Comparison of ENCODE assay signal across 27 mouse cellular contexts in the genomic region with DNA sequence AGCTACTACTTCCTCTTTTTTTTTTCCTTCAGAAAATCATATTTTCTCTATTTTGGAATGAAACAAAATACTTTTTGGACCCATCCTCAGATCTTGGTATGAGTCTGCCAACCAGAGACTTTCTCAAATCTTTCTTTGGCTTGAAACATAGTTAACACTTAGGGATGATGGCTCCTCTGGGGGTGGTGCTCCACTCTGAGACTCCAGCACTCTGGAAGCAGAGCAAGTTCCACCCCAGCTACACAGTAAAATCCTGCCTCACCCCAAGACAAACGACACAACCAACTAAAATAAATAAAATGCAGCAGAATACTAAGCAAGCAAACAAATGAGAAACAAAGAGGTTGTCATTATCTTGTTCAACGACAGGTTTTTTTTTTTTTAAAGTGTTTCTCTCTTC.
"Had no signal": no experiment of that assay in that cellular context is flagged by ENCODE, and none has a peak within 500 bp of the region (broad histone marks: within the 10 kb centered on the region; RNA-seq: fewer than 3 reads in every experiment).

No protein-coding gene starts in this region.

- H3K4me3 ChIP-seq: gastrocnemius, adult 2 months; heart, embryonic 10.5 days; heart, embryonic 12.5 days; hindbrain, embryonic 10.5 days; hindbrain, embryonic 12.5 days; intestine, embryonic 15.5 days; kidney, embryonic 15.5 days; limb, embryonic 13.5 days; limb, embryonic 15.5 days had no signal

- H3K4me1 ChIP-seq: intestine, embryonic 15.5 days had no signal

- ATAC-seq: hindbrain, embryonic 16.5 days; inflammation-experienced regulatory T-cells, adult 6 months had no signal

- H3K27ac ChIP-seq: gastrocnemius, adult 2 months; heart, embryonic 10.5 days; hindbrain, embryonic 10.5 days; hindbrain, embryonic 12.5 days; hindbrain, embryonic 14.5 days; intestine, embryonic 15.5 days; kidney, embryonic 15.5 days; kidney, postnatal 0 days; limb, embryonic 13.5 days; limb, embryonic 15.5 days had no signal

- H3K9me3 ChIP-seq: heart, embryonic 10.5 days; heart, embryonic 12.5 days; hindbrain, embryonic 10.5 days; hindbrain, embryonic 12.5 days; intestine, embryonic 15.5 days; kidney, embryonic 15.5 days; limb, embryonic 13.5 days; limb, embryonic 15.5 days; liver, embryonic 15.5 days had no signal

- DNase-seq: gastrocnemius, adult 2 months; gastrocnemius, postnatal 10 days; gastrocnemius, postnatal 25 days; heart, adult 18-20 months; heart, postnatal 10 days; heart, postnatal 4 days; kidney, adult 2 months; kidney, adult 9 months; kidney, postnatal 14 days; kidney, postnatal 36 days; layer of hippocampus, adult 9-11 months; layer of hippocampus, postnatal 36 days; left cerebral cortex, postnatal 4 days; lung, adult 18-20 months had no signal

- H3K4me2 ChIP-seq: heart, embryonic 12.5 days; hindbrain, embryonic 12.5 days; hindbrain, embryonic 14.5 days; intestine, embryonic 15.5 days; kidney, embryonic 15.5 days; limb, embryonic 13.5 days; limb, embryonic 15.5 days had no signal

- H3K36me3 ChIP-seq: heart, embryonic 10.5 days; heart, embryonic 12.5 days; hindbrain, embryonic 10.5 days; hindbrain, embryonic 12.5 days; intestine, embryonic 15.5 days; kidney, embryonic 15.5 days; limb, embryonic 13.5 days; limb, embryonic 15.5 days; liver, embryonic 15.5 days had no signal

- H3K9ac ChIP-seq: heart, embryonic 12.5 days; hindbrain, embryonic 12.5 days; hindbrain, embryonic 14.5 days; intestine, embryonic 15.5 days; kidney, embryonic 15.5 days; limb, embryonic 13.5 days; limb, embryonic 15.5 days; liver, embryonic 15.5 days had no signal

- H3K27me3 ChIP-seq: heart, embryonic 12.5 days; hindbrain, embryonic 12.5 days; intestine, embryonic 15.5 days; kidney, embryonic 15.5 days; limb, embryonic 13.5 days; limb, embryonic 15.5 days; liver, embryonic 15.5 days had no signal
